Mouse (Mus musculus): ENCODE measurements around the gene Slc16a5. TPM values are rescaled to one million over a fixed set of nuclear protein-coding genes. Genes with fewer than 3 reads are reported as not detected.

The Slc16a5 gene
- total RNA-seq, 4 experiments from 2014 or later = 0.21 TPM; not detected in 3

- no peak for DNase-seq
Observed at GRCm38 (mm10) chr11:115516942-115517341, 54.7 kb downstream of the Slc16a5 start.

DNA sequence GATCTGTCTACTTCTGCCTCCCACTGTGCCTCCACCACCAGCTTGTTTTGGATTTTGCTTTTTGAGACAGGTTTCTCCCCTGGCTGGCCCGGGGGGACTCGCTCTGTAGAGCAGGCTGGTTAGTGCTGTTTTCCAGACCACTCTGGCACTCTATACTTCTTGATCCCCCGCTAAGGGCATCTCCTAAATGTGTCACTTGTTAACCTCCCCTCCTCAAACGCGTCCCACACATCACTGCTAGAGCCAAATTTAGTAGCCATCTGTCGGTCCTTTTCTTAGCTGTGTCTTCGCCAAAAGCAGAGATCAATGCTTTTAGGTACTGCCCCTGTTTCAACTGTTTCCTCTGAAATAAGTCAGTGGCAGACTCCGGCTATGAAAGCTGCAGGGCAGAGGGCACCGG is 56.4 kb downstream of the Slc16a5 start:
- DNase-seq = no peak

- no peak for DNase-seq
Observed at GRCm38 (mm10) chr11:115519581-115519980, 57.3 kb downstream of the Slc16a5 start.

- DNase-seq = no peak
Observed at GRCm38 (mm10) chr11:115520218-115520617, 57.9 kb downstream of the Slc16a5 start.

DNA sequence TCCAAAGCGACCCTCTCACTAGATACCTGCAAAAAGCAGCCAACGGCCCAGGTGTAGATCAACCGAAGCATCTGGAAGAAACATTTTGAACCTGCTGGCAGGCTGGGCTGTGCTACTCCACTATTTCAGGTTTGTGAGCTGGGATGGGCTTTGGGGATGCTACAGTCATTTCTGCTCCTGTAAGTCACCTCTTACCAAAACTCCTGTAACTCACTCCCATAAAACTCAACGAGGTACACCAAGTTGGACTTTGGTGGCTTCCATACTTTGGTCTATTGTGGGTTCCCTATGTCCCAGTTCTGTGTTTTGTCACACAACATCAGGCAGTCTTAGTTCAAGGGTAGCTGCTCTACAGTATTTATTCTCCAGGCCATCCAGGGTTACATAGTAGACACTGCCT is 58.8 kb downstream of the Slc16a5 start:
- DNase-seq = no peak

- DNase-seq = no peak
Observed at GRCm38 (mm10) chr11:115522238-115522637, 60.0 kb downstream of the Slc16a5 start.

DNA sequence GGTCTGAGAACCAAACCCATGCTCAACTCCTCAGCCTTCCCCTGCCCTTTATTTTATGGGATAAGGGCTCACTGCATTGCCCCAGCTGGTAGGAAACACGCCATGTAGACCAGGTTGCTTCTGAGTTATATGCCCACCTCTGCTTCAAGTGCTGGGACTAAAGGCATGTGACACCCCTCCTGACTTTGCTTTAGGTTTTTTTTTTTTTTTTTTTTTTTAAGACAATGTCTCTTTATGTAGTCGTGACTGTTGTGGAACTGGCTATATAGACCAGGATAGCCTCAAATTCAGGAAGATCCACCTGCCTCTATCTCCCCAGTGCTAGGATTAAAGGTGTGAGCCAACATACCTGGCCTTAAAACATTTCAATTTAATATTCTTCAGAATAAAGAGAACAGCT is 60.4 kb downstream of the Slc16a5 start:
- DNase-seq = no peak

Small RNAs within 50 kb of the gene (microRNA-seq; reads per million reads assigned to microRNA genes)
- 0 reads per million in 2 experiments for gene Mir3968

Other genes with a start within 250 kb of the Slc16a5 start
- 10 to 100 TPM in 2 of 4 experiments, 1 to 10 TPM in 2; 2.2 to 32.8 (median 13.6) TPM for gene Grin2c, start 195.2 kb upstream of the Slc16a5 start, total RNA-seq (2022)
- 1,000 to 10,000 TPM; 1,501 to 2,268 (median 1,689) TPM for gene Fdxr, start 185.4 kb upstream of the Slc16a5 start, total RNA-seq (2022)
- 100 to 1,000 TPM in 2 of 4 experiments, 10 to 100 TPM in 2; 43.3 to 117 (median 82.2) TPM for gene Fads6, start 164.8 kb upstream of the Slc16a5 start, total RNA-seq (2022)
- gene Otop2, start 155.3 kb upstream of the Slc16a5 start, total RNA-seq (2022) = not detected
- gene Ush1g, start 140.4 kb upstream of the Slc16a5 start, total RNA-seq (2022) = 1 to 10 TPM in 2 of 4 experiments, under 1 TPM in 2; 0.52 to 2.3 (median 1.1) TPM
- gene Otop3, start 127.7 kb upstream of the Slc16a5 start, total RNA-seq (2022) = not detected
- gene Hid1, start 94.7 kb upstream of the Slc16a5 start, total RNA-seq (2022) = 10 to 100 TPM; 17.7 to 46.8 (median 42.6) TPM
- gene Cdr2l, start 80.6 kb upstream of the Slc16a5 start, total RNA-seq (2022) = 100 to 1,000 TPM in 1 of 4 experiments, 10 to 100 TPM in 3; 60.6 to 118 (median 71.9) TPM
- gene Mrpl58, start 58.7 kb upstream of the Slc16a5 start, total RNA-seq (2022) = 100 to 1,000 TPM; 157 to 179 (median 160) TPM
- 100 to 1,000 TPM; 440 to 566 (median 519) TPM for gene Atp5h, start 42.5 kb upstream of the Slc16a5 start, total RNA-seq (2022)
- 10 to 100 TPM; 53.5 to 97.0 (median 65.5) TPM for gene Kctd2, start 42.3 kb upstream of the Slc16a5 start, total RNA-seq (2022)
- gene Trim80, start 21.9 kb upstream of the Slc16a5 start, total RNA-seq (2022) = not detected
- 10 to 100 TPM in 3 of 4 experiments, 1 to 10 TPM in 1; 8.6 to 11.7 (median 11.2) TPM for gene Armc7, start 13.2 kb downstream of the Slc16a5 start, total RNA-seq (2022)
- 100 to 1,000 TPM; 119 to 222 (median 142) TPM for gene Nt5c, start 29.4 kb downstream of the Slc16a5 start, total RNA-seq (2022)
- gene Jpt1, start 51.9 kb downstream of the Slc16a5 start, total RNA-seq (2022) = 100 to 1,000 TPM in 1 of 4 experiments, 10 to 100 TPM in 3; 86.2 to 109 (median 94.4) TPM
- gene Sumo2, start 73.8 kb downstream of the Slc16a5 start, total RNA-seq (2022) = 100 to 1,000 TPM; 220 to 285 (median 257) TPM
- 10 to 100 TPM; 46.5 to 61.0 (median 53.9) TPM for gene Nup85, start 102.0 kb downstream of the Slc16a5 start, total RNA-seq (2022)
- 100 to 1,000 TPM in 1 of 4 experiments, 10 to 100 TPM in 3; 82.0 to 110 (median 92.1) TPM for gene Mrps7, start 141.5 kb downstream of the Slc16a5 start, total RNA-seq (2022)
- gene Gga3, start 141.6 kb downstream of the Slc16a5 start, total RNA-seq (2022) = 10 to 100 TPM; 20.3 to 52.7 (median 37.8) TPM
- gene Mif4gd, start 150.5 kb downstream of the Slc16a5 start, total RNA-seq (2022) = 100 to 1,000 TPM; 101 to 135 (median 121) TPM
- gene Slc25a19, start 165.8 kb downstream of the Slc16a5 start, total RNA-seq (2022) = 10 to 100 TPM; 59.5 to 94.1 (median 91.2) TPM
- 100 to 1,000 TPM; 136 to 165 (median 160) TPM for gene Grb2, start 246.1 kb downstream of the Slc16a5 start, total RNA-seq (2022)